Mouse (Mus musculus): ENCODE measurements around the gene Bscl2.
A peak's percentile ranks its signal among the peaks of the same experiment; 100 is the strongest.
"Not testable (repeated sequence)": the region's sequence is repeated elsewhere in the genome, so short reads cannot be mapped to it uniquely, and the experiment has no call there.

The Bscl2 gene

DNA sequence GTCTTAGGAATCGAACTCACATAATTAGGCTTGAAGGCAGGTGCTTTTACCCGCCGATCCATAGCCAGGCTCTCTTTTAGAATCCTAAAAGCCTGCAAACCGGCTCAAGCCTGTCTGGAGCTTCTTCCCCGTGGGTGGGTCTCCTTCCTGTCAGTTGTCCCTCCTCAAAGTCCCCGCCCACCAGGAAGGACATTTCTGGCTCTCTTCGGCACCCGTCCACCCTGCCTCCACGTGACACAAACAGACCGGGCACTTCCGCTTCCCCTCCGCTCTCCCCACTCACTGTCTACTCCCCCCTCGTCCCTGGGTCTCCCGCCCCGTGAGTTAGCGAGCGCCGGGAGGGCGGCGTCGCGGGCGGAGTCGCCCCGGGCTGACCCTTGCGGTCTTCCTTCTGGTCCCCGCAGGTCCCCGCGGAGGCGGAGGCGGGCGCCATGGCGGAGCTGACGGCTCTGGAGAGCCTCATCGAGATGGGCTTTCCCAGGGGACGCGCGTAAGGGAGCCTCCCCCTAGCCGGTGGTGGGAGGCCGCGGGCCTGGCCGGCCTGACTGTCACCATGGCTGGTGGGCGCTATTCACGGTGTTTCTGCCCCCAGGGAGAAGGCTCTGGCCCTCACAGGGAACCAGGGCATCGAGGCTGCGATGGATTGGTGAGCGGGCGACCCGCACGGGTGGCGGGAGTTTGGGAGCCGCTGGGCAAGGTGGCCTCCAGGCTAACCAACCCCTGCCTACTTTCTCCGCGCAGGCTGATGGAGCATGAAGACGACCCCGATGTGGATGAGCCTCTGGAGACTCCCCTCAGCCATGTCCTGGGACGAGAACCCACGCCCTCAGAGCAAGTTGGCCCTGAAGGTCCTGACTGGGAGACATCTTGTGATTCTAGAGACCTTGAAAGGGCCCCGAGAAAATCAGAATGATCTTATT is 34.3 kb downstream of the Bscl2 start, which contains the start of gene Ubxn1:
Gene Ubxn1, plus strand, starts transcription at position 230 of the 920 bp plus-strand sequence.
- DNase-seq (ENCODE audit: low read depth, low spot score): peak; percentile 91

DNA sequence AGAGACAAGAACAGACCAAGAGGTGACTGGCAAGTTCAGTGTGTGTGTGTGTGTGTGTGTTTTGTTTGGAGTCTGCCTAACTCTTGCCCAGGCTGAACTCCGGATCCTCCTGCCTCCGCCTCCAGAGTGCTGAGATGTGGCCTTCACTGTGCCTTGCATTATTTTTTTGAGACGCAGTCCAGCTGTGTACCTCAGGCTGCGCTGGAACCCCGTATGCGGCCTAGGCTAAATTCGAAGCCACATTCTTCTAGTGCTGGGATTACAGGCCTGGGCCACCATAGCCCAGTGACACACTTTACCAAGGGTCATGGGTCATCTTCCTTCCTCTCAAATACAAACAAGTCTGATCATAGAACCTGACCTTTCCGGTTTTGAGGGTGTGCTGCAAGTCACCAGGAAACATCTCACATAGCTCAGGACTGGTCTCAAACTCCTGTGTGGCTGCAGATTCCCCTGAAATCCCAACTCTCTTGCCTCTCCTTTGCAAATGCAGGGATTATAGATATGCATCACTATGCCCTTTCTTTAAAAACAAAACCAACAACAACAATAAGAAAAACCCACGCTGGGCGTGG is 35.1 kb downstream of the Bscl2 start:
- DNase-seq (ENCODE audit: low read depth, low spot score): no peak

DNA sequence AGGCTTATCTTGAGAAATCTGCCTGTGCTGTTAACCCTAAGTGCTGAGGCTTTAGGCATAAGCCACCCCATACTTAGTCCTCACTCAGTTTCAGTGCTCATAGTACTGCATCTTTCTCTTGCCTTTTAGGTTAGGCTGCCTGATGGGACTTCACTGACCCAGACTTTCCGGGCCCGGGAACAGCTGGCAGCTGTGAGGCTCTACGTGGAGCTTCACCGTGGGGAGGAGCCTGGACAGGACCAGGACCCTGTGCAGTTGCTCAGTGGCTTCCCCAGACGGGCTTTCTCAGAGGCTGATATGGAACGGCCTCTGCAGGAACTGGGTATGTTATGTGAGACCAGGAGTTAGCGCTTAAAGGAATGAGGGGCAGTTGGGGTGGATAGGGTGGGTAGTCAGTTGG is 37.8 kb downstream of the Bscl2 start:
- no peak for DNase-seq (ENCODE audit: low read depth, low spot score)

DNA sequence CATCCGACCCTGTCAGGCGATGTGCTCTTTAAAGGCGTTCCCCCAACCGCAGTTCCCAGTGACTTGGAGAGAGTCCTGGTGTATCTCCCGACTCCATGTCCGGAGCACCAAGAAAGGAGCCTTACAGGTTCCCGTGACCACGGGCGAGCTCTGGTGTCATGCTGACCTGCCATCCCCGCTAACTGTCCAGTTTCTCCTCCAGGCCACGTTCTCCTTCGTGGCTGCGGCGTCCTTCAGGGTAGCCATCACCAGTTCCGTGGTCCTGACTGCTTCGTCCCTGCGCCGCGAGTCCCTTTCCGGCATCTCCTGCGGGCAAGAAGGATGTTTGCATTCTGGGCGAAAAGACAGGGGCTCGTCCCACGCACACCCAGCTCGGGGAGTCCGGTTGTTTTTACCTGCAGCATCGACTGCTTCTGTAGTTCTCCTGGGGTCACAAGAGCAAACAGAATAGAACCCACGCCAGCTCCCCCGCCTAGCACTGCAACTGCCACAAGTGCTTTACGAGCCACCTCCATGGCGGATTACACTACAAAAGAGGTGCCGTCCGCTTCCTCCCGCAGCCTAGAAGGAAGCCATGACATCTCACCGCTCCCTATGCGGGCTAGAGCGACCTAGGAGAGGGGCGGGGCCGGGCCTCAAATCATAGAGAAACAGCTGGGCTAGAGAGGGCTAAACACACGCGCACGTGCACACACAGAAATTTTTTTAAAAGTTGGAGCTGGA is 43.2 kb downstream of the Bscl2 start, which contains the start of gene Uqcc3:
Gene Uqcc3, minus strand, starts transcription at position 613 of the 723 bp plus-strand sequence.
- peak; percentile 70 for DNase-seq (ENCODE audit: low read depth, low spot score)

DNA sequence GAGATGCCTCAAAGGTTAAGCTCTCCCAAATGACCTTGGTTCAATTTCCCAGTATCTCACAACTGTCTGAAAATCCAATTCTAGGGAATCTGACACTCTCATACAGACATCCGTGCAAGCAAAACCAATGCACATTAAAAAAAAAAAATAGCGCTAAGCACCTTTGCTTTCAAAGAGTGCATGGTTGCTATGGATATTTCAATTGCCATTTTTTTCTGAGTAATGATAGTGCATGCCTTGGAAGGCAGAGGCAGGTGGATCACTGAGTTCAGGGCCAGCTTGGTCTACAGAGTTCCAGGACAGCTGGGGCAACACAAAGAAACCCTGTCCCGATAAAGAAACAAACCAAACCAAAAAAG is 43.7 kb downstream of the Bscl2 start:
- DNase-seq (ENCODE audit: low read depth, low spot score): no peak

DNA sequence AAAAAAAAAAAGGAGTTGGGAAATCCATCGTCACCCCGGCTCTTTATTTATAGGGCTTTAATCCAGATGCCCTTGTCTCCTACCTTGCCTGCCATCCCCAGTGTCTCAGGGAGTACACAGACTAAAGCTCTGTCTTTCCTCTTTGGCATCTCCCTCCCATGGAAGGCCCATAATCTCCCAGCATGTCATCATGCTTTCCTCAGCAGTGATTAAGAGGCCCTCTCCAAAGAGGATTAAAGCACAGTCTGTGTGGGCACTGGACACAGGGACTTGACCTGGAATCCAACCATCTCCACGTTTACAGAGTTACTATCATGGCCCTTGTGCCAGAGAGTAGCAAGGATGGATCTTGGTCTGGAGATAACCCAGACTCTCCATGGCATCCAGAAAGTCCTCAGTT is 46.3 kb downstream of the Bscl2 start, which contains the start of the genes Lbhd1 and Gm49403:
Gene Lbhd1, plus strand, starts transcription at position 117 of the 400 bp plus-strand sequence.
Gene Gm49403, plus strand, starts transcription at position 315 of the 400 bp plus-strand sequence.
- no peak for DNase-seq (ENCODE audit: low read depth, low spot score)

DNA sequence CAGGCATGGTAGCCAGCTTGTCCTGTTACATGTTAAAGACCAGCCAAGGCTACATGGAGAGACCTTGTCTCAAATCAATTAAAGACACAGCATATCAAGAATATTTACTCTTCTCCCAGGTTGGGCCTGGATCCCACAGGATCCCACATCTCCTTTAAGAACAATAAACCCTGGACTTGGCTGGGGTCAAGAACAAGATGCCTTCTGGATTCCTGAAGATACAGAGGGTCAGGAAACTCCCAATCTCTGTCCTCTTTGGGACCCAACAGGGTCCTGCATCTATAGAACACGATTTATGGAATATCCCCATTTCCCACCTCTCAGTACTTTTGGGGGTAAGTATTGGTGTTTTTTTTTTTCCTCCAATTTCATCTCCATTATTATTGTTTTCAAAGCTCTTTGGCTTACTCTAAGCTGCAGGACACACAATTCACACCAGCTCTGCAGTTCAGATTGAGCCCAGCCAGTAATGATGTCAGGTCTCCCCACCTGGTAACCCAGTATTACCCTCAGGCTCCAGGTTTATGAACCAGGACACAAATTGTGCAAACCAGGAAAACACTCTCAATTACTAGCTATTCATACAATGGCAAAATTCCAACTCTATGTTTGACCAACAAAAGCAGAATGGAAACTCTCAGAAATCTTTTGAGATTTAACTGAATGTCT is 49.8 kb downstream of the Bscl2 start:
- no peak for DNase-seq (ENCODE audit: low read depth, low spot score)

DNA sequence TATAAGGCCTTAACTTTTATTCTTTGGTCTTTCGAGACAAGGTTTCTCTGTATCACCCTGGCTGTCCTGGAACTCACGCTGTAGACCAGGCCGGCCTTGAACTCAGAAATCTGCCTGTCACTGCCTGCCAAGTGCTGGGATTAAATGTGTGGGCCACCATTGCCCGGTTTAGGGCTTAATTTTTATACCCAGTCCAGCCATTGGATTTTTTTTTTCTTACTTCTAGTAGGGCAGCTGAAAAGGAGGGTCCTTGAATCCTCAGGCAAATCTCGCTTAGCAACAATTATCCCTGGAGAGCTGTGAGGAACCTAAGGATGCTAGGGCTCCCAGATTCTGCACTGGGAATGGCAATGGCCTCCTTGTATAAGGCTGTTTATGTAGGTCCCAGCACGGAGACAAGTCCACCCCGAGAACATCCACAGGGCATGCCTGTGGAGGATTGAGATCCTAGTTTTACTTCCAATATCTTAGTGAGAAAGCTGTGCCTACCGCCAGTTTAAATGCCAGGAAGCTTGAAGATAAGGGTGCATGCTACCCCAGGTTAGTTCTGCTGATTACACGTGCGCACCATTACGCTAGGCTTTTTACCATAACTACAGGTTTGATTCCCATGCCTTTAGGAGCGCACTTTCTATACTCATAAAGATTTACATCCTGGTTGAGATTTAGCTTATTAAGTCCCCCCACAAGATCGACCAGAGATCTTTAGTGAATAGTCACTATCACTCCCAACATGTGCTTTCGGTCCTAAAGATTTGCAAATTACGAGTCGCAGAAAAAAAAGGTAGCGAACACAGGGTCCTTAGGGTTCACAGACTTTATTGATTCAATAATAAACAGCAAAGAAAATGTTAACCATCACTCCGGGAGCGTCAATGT is 50.6 kb downstream of the Bscl2 start:
- no peak for DNase-seq (ENCODE audit: low read depth, low spot score)

DNA sequence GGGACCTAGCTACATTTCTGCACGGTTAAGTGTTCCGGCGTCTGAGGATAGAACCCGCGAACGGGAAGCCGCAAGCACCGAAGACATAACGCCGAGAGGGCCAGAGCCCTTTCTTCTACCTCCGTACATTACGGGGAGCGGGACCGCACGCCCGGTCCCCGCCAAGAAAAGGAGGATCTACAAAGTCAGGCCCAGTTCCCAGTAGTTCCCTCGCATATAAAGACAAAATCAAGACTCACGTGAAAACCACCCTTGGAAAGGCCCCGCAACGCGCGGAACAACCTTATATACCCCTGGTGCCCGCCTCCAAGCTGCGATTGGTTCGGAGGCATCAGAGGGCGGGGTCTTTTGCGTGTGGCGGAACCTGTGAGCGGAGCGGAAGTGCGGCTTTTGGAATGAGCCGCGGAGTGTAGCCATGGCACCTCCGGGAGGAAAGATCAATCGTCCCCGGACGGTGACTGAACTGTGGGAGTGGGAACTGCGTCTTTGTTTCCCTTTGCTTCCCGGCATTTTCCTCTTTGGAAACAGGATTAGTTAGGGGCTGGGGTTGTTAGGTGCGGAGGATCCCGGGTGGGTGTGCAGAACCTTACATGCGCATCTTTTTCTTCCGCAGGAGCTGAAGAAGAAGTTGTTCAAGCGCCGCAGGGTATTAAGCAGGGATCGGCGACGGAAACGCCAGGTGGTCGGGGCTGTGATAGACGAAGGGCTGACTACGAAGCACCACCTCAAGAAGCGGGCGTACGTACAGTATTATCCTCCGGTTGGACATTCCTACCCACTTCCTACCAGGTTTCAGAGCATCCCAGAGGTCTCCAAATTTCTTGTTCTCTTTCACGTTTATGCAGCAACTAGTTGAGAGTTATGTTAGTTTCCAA is 51.5 kb downstream of the Bscl2 start, which contains the start of the genes 1810009A15Rik and Gm49416:
Gene 1810009A15Rik, plus strand, starts transcription at position 343 of the 875 bp plus-strand sequence.
Gene Gm49416, plus strand, starts transcription at position 416 of the 875 bp plus-strand sequence.
- peak; percentile 95 for DNase-seq (ENCODE audit: low read depth, low spot score)

DNA sequence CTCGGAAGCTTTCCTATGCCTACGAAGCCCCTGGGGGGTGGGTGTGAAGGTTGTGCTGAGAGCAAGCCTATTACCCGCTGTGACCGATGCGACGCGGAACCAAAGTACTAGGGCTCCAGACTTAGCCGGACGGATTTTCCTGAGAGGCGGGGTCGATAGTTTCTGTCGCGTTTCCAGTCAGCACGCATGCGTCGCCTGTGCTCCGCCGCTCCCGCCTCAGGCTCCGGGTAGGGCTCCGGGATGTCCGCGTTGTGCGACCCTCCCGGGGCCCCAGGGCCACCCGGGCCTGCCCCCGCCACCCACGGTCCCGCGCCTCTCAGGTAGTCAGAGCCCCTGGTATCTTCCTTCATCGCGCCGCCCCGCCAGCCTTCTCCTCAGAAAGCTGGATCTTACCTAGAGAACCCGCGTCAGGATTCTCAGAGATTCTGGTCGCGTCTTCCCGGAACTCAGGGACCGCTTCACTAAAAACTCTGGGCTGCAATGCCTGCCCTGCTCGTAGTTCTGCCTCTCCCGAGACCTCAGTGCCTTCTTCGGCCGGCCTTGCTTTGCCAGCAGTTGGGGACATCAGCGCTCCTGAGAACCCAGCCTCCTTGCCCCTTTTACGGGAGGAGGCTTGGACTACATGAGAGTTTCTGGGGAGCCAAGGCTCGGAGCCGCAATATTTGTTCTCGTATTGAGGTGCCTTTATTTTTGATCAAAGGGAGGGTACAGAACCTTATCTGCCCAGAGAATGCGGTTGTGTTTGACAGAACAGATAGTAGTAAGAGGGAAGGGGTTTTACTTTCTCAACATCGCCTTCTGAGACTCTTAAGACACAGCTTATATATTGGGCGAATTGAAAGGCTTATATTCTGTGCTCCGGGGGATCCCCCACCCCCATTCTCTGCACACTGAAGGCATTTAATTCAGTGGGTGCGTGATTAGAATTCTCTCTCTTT is 55.8 kb downstream of the Bscl2 start, which contains the start of gene Ints5:
Gene Ints5, plus strand, starts transcription at position 177 of the 938 bp plus-strand sequence.
- peak; percentile 75 for DNase-seq (ENCODE audit: low read depth, low spot score)

DNA sequence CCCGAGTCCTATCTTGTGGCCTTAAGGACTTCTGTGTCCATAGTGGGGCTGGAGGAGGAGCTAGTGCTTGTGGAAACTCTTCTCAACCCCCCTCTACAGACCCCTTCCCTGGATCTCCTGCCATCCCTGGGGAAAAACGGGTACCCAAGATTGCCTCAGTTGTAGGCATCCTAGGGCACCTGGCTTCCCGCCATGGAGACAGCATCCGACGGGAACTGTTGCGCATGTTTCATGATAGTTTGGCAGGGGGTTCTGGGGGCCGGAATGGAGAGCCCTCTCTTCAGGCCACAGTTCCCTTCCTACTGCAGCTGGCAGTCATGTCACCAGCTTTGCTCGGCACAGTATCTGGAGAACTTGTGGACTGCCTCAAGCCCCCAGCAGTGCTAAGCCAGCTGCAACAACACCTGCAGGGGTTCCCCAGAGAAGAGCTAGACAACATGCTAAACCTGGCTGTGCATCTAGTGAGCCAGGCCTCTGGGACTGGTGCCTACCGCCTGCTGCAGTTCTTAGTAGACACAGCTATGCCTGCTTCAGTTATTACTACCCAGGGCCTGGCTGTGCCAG is 58.2 kb downstream of the Bscl2 start:
- DNase-seq (ENCODE audit: low read depth, low spot score): no peak

DNA sequence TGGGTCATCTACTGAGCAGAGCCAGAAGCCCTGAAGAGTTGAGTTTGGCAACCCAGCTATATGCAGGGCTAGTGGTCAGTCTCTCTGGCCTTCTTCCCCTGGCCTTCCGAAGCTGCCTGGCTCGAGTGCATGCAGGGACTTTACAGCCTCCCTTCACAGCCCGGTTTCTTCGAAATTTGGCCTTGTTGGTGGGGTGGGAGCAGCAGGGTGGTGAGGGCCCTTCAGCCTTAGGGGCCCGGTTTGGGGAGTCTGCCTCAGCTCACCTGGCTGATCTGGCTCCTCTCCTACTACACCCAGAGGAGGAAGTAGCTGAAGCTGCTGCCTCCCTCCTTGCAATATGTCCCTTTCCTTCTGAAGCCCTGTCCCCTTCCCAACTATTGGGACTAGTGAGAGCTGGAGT is 59.0 kb downstream of the Bscl2 start:
- DNase-seq (ENCODE audit: low read depth, low spot score): not testable (repeated sequence)

DNA sequence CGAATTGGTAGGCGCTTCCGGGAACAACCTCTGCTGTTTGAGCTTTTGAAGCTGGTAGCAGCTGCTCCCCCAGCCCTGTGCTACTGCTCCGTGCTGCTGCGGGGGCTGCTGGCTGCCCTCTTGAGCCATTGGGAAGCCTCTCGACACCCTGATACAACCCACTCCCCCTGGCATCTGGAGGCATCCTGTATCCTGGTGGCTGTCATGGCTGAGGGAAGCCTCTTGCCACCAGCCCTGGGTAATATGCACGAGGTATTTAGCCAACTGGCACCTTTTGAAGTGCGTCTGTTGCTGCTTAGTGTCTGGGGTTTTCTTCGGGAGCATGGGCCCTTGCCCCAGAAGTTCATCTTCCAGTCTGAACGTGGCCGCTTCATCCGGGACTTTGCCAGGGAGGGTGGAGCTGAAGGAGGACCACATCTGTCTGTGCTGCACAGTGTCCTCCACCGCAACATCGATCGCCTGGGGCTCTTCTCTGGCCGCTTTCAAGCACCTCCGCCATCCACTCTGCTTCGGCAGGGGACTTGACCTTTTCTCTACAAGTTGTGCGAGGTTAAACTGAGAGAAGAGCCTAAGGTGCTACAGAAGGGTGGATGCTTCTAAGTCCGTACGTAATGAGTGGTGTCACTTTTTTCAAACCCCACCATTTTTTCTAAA is 60.1 kb downstream of the Bscl2 start:
- DNase-seq (ENCODE audit: low read depth, low spot score): not testable (repeated sequence)

DNA sequence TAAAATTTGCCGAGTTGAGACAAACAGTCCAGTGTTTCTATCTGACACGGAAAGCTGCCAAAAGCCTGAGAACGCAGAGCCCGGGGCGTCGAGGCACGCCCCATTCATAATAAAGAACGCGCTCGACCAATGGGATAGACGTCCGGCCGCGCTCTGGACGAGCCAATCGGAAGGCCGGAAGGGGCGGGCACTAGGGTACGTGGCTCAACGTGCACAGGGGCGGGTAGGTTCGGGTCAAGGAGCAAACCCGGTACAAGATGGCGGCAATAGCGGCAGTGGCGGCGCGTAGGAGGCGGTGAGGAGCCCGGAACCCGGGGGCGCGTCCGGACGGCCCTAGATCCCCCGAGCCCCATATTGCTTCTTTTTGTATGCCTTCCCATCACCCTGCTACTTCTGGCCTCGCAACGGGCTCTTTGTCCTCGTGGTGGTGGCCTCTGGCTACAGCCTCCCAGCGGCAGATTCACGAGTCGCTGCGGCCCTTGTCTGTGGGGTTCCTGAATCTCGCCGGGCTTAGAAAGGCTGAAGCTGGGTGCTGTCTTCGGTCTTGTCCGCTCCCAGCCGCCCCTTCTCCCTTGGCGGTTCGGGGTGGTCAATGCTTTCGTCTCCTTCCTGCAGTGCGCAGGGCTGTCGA is 60.7 kb downstream of the Bscl2 start, which contains the start of gene Ganab:
Gene Ganab, plus strand, starts transcription at position 207 of the 631 bp plus-strand sequence.
- peak; percentile 93 for DNase-seq (ENCODE audit: low read depth, low spot score)
